Mouse (Mus musculus) cortical plate, adult 2 months (tissue): Measurements from ENCODE around the gene Myrfl. TPM values are rescaled to one million over a fixed set of nuclear protein-coding genes. Genes with fewer than 3 reads are reported as not detected.

Experiments used
- H3K27ac ChIP-seq: fragments of 200-500 bp; 2 replicates; pipeline ENCODE4 v1.5.1; 2012; ENCODE audit warnings: low read length, control low read depth, inconsistent platforms; ENCODE audit not compliant: insufficient read depth
- H3K4me1 ChIP-seq: fragments of 200-500 bp; 2 replicates; pipeline ENCODE4 v1.6.1; 2011; ENCODE audit warnings: low read length; ENCODE audit not compliant: control insufficient read depth, insufficient read depth
- H3K4me3 ChIP-seq: fragments of 200-500 bp; 2 replicates; pipeline ENCODE4 v1.5.1; 2011; ENCODE audit warnings: mild to moderate bottlenecking, low read length, control low read depth; ENCODE audit not compliant: insufficient read depth
- CTCF ChIP-seq: fragments of 200-500 bp; IDR thresholded peaks from 2 replicates; pipeline ENCODE4 v1.5.1; 2011; ENCODE audit warnings: mild to moderate bottlenecking, control low read depth, low read length; ENCODE audit not compliant: insufficient read depth; ENCODE audit errors: extremely low read depth
- POLR2A ChIP-seq: fragments of 200-500 bp; IDR thresholded peaks from 2 replicates; pipeline ENCODE4 v1.6.1; 2011; ENCODE audit warnings: mild to moderate bottlenecking, low read length, control low read depth; ENCODE audit not compliant: insufficient read depth; ENCODE audit errors: extremely low read depth
- polyA plus RNA-seq: library from polyadenylated mRNA; depleted of rRNA; stranded (reverse); fragments of >200 nt; gene quantifications from 2 replicates; pipeline ENCODE4 v1.2.3, GENCODE M21; 2012

The Myrfl gene
- polyA plus RNA-seq, 1 experiment = 0.10 TPM

GRCm38 (mm10) chr10:116848749-116849473 lies 47.8 kb downstream of the Myrfl start:
- H3K4me3 ChIP-seq = no peak overlapping the region
- no peak overlapping the region for H3K27ac ChIP-seq
- TF ChIP-seq CTCF (peak; percentile 86), POLR2A (no peak)
- H3K4me1 ChIP-seq = no peaks in the 10 kb centered on the region

DNA sequence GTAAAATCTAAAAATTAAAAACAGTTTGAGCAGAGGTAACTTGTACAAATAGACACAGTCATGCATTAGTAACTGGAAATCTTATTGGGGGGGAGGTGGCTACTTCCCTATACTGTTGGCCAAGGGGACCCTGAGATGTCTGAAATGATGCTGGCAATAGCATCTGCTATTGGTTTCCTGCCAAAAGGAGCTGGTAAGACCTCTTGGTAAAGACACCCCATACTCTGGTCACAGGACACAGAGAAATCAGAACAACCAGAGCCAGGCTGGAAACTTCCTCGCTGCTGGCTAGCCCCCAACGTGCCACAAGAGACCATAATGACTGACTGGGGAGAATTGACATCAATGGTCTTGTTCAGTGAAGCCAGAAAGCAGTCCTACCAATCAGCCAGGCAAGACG lies 55.2 kb downstream of the Myrfl start:
- H3K4me1 ChIP-seq = no peaks in the 10 kb centered on the region
- H3K4me3 ChIP-seq = no peak overlapping the region
- no peak for TF ChIP-seq POLR2A
- no peak for TF ChIP-seq CTCF
- H3K27ac ChIP-seq = no peak overlapping the region

DNA sequence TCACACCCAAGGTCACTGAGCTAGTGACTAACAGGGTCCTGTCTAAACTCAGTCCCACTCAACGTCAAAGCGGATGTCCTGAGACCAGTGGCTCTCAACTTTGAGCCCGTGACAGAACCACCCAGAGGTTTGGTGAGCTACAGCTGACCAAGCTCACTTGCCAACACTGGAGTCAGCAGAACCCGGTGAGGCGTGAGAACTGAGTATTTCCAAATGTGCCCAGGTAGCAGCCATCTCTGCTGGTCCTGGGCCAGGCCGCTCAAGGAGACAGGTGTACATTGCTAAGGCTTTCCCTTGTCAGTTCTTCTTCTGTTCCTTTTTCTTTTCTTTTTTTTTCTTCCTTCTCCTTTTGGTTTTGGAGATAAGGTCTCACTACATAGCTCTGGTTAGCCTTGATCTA lies 66.0 kb downstream of the Myrfl start:
- TF ChIP-seq POLR2A (no peak), CTCF (no peak)
- no peak overlapping the region for H3K27ac ChIP-seq

DNA sequence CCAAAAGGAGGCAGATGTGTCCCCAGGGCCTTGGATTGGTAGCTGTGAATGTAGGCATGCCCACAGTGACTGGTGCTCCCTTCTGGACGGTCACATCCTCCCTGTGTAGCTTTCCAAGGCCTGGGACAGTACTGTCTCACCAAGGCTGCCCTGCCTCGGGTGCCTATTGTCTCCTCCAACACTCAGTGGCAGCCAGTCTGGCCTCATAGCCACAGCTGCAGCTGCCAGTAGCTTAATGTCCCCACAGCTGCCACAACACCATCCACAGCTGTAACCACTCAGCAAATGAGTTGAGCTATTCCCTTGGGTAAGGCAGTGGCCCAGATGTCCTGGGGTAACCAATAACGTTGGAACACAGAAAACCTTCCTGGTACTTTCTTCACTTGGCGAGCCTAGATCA lies 68.6 kb downstream of the Myrfl start:
- no peak overlapping the region for H3K27ac ChIP-seq

More for the DNA sequence above, 66.0 kb downstream of the Myrfl start:
- Histone ChIP-seq H3K4me3 (no peak overlapping the region), H3K4me1 (no peaks in the 10 kb centered on the region)

DNA sequence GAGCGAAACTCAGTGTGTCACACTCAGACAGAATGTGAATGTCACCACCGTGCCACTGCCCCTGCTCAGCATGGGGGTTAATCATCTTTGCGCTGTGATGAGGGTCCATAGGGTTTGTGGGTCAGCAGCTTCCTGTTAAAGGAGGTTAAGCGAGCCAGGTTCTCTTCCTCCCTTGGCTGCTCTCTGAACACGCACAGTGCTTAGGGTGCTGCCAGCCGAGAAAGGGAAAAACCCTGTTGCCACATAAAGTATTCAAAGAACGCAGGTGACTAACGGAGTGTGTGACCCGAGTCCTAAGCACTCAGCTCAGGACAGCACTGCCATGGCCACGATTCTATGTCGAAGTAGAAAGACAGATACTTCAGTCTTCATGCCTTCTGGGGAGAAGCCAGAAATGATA lies 69.4 kb downstream of the Myrfl start:
- H3K4me3 ChIP-seq = no peak overlapping the region
- TF ChIP-seq CTCF (no peak), POLR2A (no peak)
- no peaks in the 10 kb centered on the region for H3K4me1 ChIP-seq
- H3K27ac ChIP-seq = no peak overlapping the region

More for the DNA sequence above, 68.6 kb downstream of the Myrfl start:
- no peaks in the 10 kb centered on the region for H3K4me1 ChIP-seq
- H3K4me3 ChIP-seq = no peak overlapping the region
- TF ChIP-seq POLR2A = no peak
- TF ChIP-seq CTCF = no peak

- H3K4me1 ChIP-seq = no peaks in the 10 kb centered on the region
- H3K27ac ChIP-seq = no peak overlapping the region
- TF ChIP-seq POLR2A (no peak), CTCF (no peak)
- no peak overlapping the region for H3K4me3 ChIP-seq
These were observed 81.2 kb downstream of the Myrfl start for GRCm38 (mm10) chr10:116815311-116816060.

- no peak overlapping the region for H3K27ac ChIP-seq
- H3K4me3 ChIP-seq = no peak overlapping the region
- TF ChIP-seq CTCF (no peak), POLR2A (no peak)
- no peaks in the 10 kb centered on the region for H3K4me1 ChIP-seq
These were observed 83.6 kb downstream of the Myrfl start for GRCm38 (mm10) chr10:116813150-116813549.

- no peak overlapping the region for H3K27ac ChIP-seq
- no peak for TF ChIP-seq CTCF
- TF ChIP-seq POLR2A = no peak
- H3K4me3 ChIP-seq = no peak overlapping the region
- H3K4me1 ChIP-seq = no peaks in the 10 kb centered on the region
These were observed 86.0 kb downstream of the Myrfl start for GRCm38 (mm10) chr10:116810738-116811137.

GRCm38 (mm10) chr10:116809383-116809782 lies 87.3 kb downstream of the Myrfl start:
- no peak for TF ChIP-seq POLR2A
- TF ChIP-seq CTCF = no peak
- no peaks in the 10 kb centered on the region for H3K4me1 ChIP-seq
- no peak overlapping the region for H3K4me3 ChIP-seq
- H3K27ac ChIP-seq = no peak overlapping the region
